8 mouse cellular contexts compared by ENCODE assay signal in the genomic region with DNA sequence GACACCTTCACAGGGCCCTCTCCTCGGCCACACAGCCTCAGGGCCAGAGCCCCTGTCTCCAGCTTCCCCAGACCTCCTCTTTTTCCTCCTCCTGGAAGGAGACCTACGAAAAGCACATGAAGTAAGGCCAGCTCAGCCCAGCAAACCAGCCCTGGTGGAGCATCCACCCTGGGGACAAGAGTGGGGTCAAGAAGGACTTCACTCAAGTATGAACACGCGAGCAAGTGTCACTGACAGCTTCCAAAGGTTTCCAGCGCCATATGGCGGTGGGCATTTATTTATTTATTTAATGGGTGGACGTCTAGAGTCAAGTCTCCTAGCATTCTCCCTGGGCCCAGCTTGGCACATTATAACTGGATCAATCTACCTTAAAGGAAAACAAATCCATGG. TPM values are rescaled to one million over a fixed set of nuclear protein-coding genes. Genes with fewer than 3 reads are reported as not detected.
DNase-seq lines count a peak whose midpoint lies in the region; ATAC-seq and TF ChIP-seq lines count a peak whose summit lies in the region.

No protein-coding gene starts in this region.

- H3K4me3 ChIP-seq in heart, embryonic 15.5 days = no peak overlapping the region
- peak overlapping the region in 1 of 2 experiments; percentile 13; a peak in 1 of 4 replicates for H3K4me3 ChIP-seq in MEL (ENCODE audit: control insufficient read depth in 1 of 2, insufficient read depth in 1 of 2, low read depth in 2 of 2, low read length in 2 of 2)
- no peak overlapping the region for H3K4me3 ChIP-seq in hindbrain, embryonic 13.5 days
- no peak overlapping the region for H3K4me3 ChIP-seq in midbrain, embryonic 12.5 days

- no peaks in the 10 kb centered on the region for H3K79me2 ChIP-seq in MEL (ENCODE audit: control insufficient read depth, insufficient read depth, low read length, poor library complexity)

- H3K9me3 ChIP-seq in heart, embryonic 15.5 days (replicated peaks) = no peaks in the 10 kb centered on the region
- no peaks in the 10 kb centered on the region for H3K9me3 ChIP-seq in MEL (replicated peaks; ENCODE audit: insufficient read depth, low read length)
- H3K9me3 ChIP-seq in hindbrain, embryonic 13.5 days = no peaks in the 10 kb centered on the region
- H3K9me3 ChIP-seq in midbrain, embryonic 12.5 days = no peaks in the 10 kb centered on the region

- no peaks in the 10 kb centered on the region for H3K36me3 ChIP-seq in heart, embryonic 15.5 days
- peaks cover 0 to 29% of the 10 kb centered on the region in 2 experiments; a peak in 2 of 4 replicates for H3K36me3 ChIP-seq in MEL (ENCODE audit: control insufficient read depth in 1 of 2, insufficient read depth in 2 of 2, low read length in 2 of 2)
- peaks cover 5% of the 10 kb centered on the region; the same call in 1 of the 2 replicates for H3K36me3 ChIP-seq in hindbrain, embryonic 13.5 days
- H3K36me3 ChIP-seq in midbrain, embryonic 12.5 days = peaks cover 7% of the 10 kb centered on the region; the same call in 1 of the 2 replicates

- WGBS in heart, embryonic 15.5 days = 53% methylated on average over 7 of the region's 7 CpGs
- WGBS in hindbrain, embryonic 13.5 days = 63% methylated on average over 7 of the region's 7 CpGs
- WGBS in midbrain, embryonic 12.5 days = 62% methylated on average over 7 of the region's 7 CpGs

- H3K27ac ChIP-seq in heart, embryonic 15.5 days = peak overlapping the region; percentile 72
- H3K27ac ChIP-seq in MEL (ENCODE audit: control insufficient read depth, low read depth, low read length) = peak overlapping the region; percentile 73
- peak overlapping the region; percentile 85 for H3K27ac ChIP-seq in hindbrain, embryonic 13.5 days
- peak overlapping the region; percentile 89 for H3K27ac ChIP-seq in midbrain, embryonic 12.5 days (replicated peaks)

- ATAC-seq in heart, embryonic 15.5 days (replicated peaks; ENCODE audit: insufficient number of reproducible peaks, insufficient read depth, low FRiP score, low read depth) = no peak
- ATAC-seq in hindbrain, embryonic 13.5 days (ENCODE audit: low FRiP score) = no peak; the same call in 1 of the 2 replicates
- ATAC-seq in midbrain, embryonic 12.5 days (ENCODE audit: low FRiP score, low read depth) = 0 out of 2 replicates have a peak, but pooled peaks have one; percentile 10
- no peak for ATAC-seq in erythroblast, adult 5-6 weeks (replicated peaks; ENCODE audit: low FRiP score, poor library complexity, severe bottlenecking)

- TF ChIP-seq CTCF in MEL (IDR thresholded peaks at IDR 0.05 in 2 of 3, conservative IDR thresholded peaks at IDR 0.05 in 1 of 3; ENCODE audit: control insufficient read depth in 1 of 3, insufficient read depth in 1 of 3, low read depth in 2 of 3, low read length in 3 of 3, poor library complexity in 1 of 3, severe bottlenecking in 1 of 3) = no peak

- no peak overlapping the region; the same call in 1 of the 2 replicates for H3K4me2 ChIP-seq in heart, embryonic 15.5 days
- no peak overlapping the region for H3K4me2 ChIP-seq in hindbrain, embryonic 13.5 days
- H3K4me2 ChIP-seq in midbrain, embryonic 12.5 days (replicated peaks) = 0 out of 2 replicates have a peak overlapping the region, but pooled peaks have one; percentile 12

- TF ChIP-seq EP300 in MEL (IDR thresholded peaks at IDR 0.05; ENCODE audit: low read depth in 1 of 2, low read length in 2 of 2) = no peak; a peak in 1 of 4 replicates

- peak overlapping the region; percentile 11; the same call in 1 of the 2 replicates for H3K9ac ChIP-seq in heart, embryonic 15.5 days
- H3K9ac ChIP-seq in MEL (ENCODE audit: control insufficient read depth, low read depth, low read length, poor library complexity, severe bottlenecking) = peak overlapping the region; percentile 69
- peak overlapping the region; percentile 44; the same call in 1 of the 2 replicates for H3K9ac ChIP-seq in hindbrain, embryonic 13.5 days
- H3K9ac ChIP-seq in midbrain, embryonic 12.5 days (replicated peaks) = peak overlapping the region; percentile 32; the same call in 1 of the 2 replicates

- H3K4me1 ChIP-seq in heart, embryonic 15.5 days (replicated peaks) = peaks cover 46% of the 10 kb centered on the region
- peaks cover 19 to 36% of the 10 kb centered on the region in 2 experiments for H3K4me1 ChIP-seq in MEL (ENCODE audit: control insufficient read depth in 1 of 2, insufficient read depth in 2 of 2, low read length in 2 of 2)
- H3K4me1 ChIP-seq in hindbrain, embryonic 13.5 days (replicated peaks) = peaks cover 29% of the 10 kb centered on the region
- peaks cover 24% of the 10 kb centered on the region for H3K4me1 ChIP-seq in midbrain, embryonic 12.5 days

- no peaks in the 10 kb centered on the region for H3K27me3 ChIP-seq in heart, embryonic 15.5 days
- no peaks in the 10 kb centered on the region for H3K27me3 ChIP-seq in MEL (ENCODE audit: control insufficient read depth in 1 of 2, insufficient read depth in 2 of 2, low read length in 2 of 2)
- no peaks in the 10 kb centered on the region for H3K27me3 ChIP-seq in hindbrain, embryonic 13.5 days
- no peaks in the 10 kb centered on the region for H3K27me3 ChIP-seq in midbrain, embryonic 12.5 days

- no peak for TF ChIP-seq RAD21 in MEL (IDR thresholded peaks at IDR 0.05; ENCODE audit: low read depth, low read length)

- no peak for DNase-seq in heart, postnatal 4 days
- no peak for DNase-seq in MEL (ENCODE audit: low read depth, low spot score)
- DNase-seq in c-Kit-positive CD71-positive TER-119-positive erythroid progenitor cells, embryonic 14.5 days (ENCODE audit: low spot score) = no peak
- DNase-seq in lung, postnatal 25 days (ENCODE audit: low spot score) = no peak

- no peak for TF ChIP-seq POLR2A in MEL (IDR thresholded peaks at IDR 0.05; ENCODE audit: control insufficient read depth in 1 of 2, insufficient read depth in 1 of 2, low read depth in 1 of 2, low read length in 2 of 2, poor library complexity in 1 of 2)

TF ChIP-seq in MEL, 35 proteins besides CTCF, POLR2A, EP300 and RAD21:
- TF ChIP-seq TBP (IDR thresholded peaks at IDR 0.05; ENCODE audit: low read depth, low read length) = peak; percentile 8; the same call in 1 of the 2 replicates
- TF ChIP-seq MYB (IDR thresholded peaks at IDR 0.05; ENCODE audit: low read depth, low read length) = no peak

RNA-seq across cellular contexts. Expression of a gene that starts 21.3 kb away (rescaled TPM):
- polyA plus RNA-seq in heart, embryonic 15.5 days (2015; fragmentation: Nextera tagmentation; extraction: Ambion mirVana) = 52.4 and 57.0 TPM in 2 replicates
- total RNA-seq in heart, postnatal 4 days (2021) = 10 to 100 TPM; 21.7 to 25.9 TPM
- total RNA-seq in MEL (2012; rRNA removed) = 25.3 and 25.5 TPM in 2 replicates
- 10 to 100 TPM in 1 of 2 experiments, not detected in 1; 36.1 TPM for polyA plus RNA-seq in MEL (2012; ENCODE audit: insufficient read depth in 1 of 2, insufficient read length in 2 of 2, low read depth in 1 of 2, low replicate concordance in 2 of 2, missing spikeins in 1 of 2)
- polyA plus RNA-seq in hindbrain, embryonic 13.5 days (2015; fragmentation: Nextera tagmentation; extraction: Ambion mirVana) = 88.3 and 88.8 TPM in 2 replicates
- 63.1 and 66.1 TPM in 2 replicates for polyA plus RNA-seq in midbrain, embryonic 12.5 days (2016; fragmentation: Nextera tagmentation; extraction: Ambion mirVana)
- total RNA-seq in erythroblast, adult 5-6 weeks (2015; ENCODE audit: low replicate concordance) = 9.2 and 18.8 TPM in 2 replicates
- total RNA-seq in erythroblast, adult 5-6 weeks (2017; ENCODE audit: low replicate concordance) = 2.4 and 4.3 TPM in 2 replicates

RNA-seq across cellular contexts. Expression of a gene that starts 38.0 kb away (rescaled TPM):
- polyA plus RNA-seq in heart, embryonic 15.5 days (2015; fragmentation: Nextera tagmentation; extraction: Ambion mirVana) = 3.6 and 10.6 TPM in 2 replicates
- total RNA-seq in heart, postnatal 4 days (2021) = 1 to 10 TPM; 3.0 to 3.5 TPM
- 10.1 and 11.6 TPM in 2 replicates for total RNA-seq in MEL (2012; rRNA removed)
- 10 to 100 TPM in 1 of 2 experiments, not detected in 1; 17.5 TPM for polyA plus RNA-seq in MEL (2012; ENCODE audit: insufficient read depth in 1 of 2, insufficient read length in 2 of 2, low read depth in 1 of 2, low replicate concordance in 2 of 2, missing spikeins in 1 of 2)
- polyA plus RNA-seq in hindbrain, embryonic 13.5 days (2015; fragmentation: Nextera tagmentation; extraction: Ambion mirVana) = 4.4 and 4.9 TPM in 2 replicates
- polyA plus RNA-seq in midbrain, embryonic 12.5 days (2016; fragmentation: Nextera tagmentation; extraction: Ambion mirVana) = 10.3 and 12.5 TPM in 2 replicates
- 1.5 and 2.3 TPM in 2 replicates for total RNA-seq in erythroblast, adult 5-6 weeks (2015; ENCODE audit: low replicate concordance)
- total RNA-seq in erythroblast, adult 5-6 weeks (2017; ENCODE audit: low replicate concordance) = 0.94 and 4.0 TPM in 2 replicates

Comparison
In these comparisons a context has a peak if more than half of its experiments do, and no peak if none do; other contexts are left out.
1. H3K9ac ChIP-seq: peak in every context shown above with its lines; median percentile 69 in MEL; 44 in hindbrain, embryonic 13.5 days; 32 in midbrain, embryonic 12.5 days; 11 in heart, embryonic 15.5 days.